Mouse (Mus musculus): ENCODE results near the gene Gm17174.
"Not testable (repeated sequence)": the region's sequence is repeated elsewhere in the genome, so short reads cannot be mapped to it uniquely, and the experiment has no call there.

The Gm17174 gene

GRCm38 (mm10) chr14:51592039-51592438, at the start of gene Gm17174:
Gm17174 (minus strand) TSS chr14:51592139.
- in situ Hi-C loops (cut with MboI, MseI): loop anchor here in 1 of 2 experiments (10.0 kb wide), 1 partner anchor 103 kb away; the partner anchor contains the start of gene Gm17079

- in situ Hi-C loops (cut with MboI, MseI): not testable (repeated sequence)
Measured at GRCm38 (mm10) chr14:51635566-51635965, 43.6 kb upstream of the Gm17174 start, which contains the start of gene Gm4181. Gm4181 (minus strand) TSS chr14:51635666.

DNA sequence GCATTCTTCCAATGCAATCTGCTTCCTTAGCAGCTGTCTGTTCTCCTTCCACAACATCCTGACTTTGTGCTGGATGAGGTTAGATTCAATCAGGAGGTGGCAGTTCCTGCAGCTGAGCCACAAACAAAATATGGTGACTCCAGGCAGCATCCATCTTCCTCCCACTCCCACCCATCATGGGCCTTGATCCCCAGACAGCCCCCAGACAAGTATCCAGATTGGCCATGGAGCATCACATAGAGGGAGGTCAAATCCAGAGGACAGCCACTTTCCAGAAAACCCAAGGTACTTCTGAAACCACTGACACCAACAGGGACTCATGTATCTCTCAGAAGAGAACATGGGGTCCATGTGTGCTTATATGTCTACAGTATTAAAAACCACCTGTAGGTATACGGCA, 40.5 kb upstream of the Gm17174 start:
- in situ Hi-C loops (cut with MboI, MseI): not testable (repeated sequence)

GRCm38 (mm10) chr14:51611210-51611609, 19.3 kb upstream of the Gm17174 start, which contains the start of gene Gm17078:
Gm17078 (minus strand) TSS chr14:51611310.
- in situ Hi-C loops (cut with MboI, MseI): no loop called here

- in situ Hi-C loops (cut with MboI, MseI): not testable (repeated sequence)
Measured at GRCm38 (mm10) chr14:51573963-51574362, 18.0 kb downstream of the Gm17174 start, which contains the start of gene Gm17175. Gm17175 (minus strand) TSS chr14:51574063.

GRCm38 (mm10) chr14:51552490-51552889, 39.4 kb downstream of the Gm17174 start, which contains the start of gene Gm5622:
Gm5622 (plus strand) TSS chr14:51552790.
- in situ Hi-C loops (cut with MboI, MseI): loop anchor here in 1 of 2 experiments (10.0 kb wide), 1 partner anchor 52 kb away; no protein-coding TSS in a partner anchor
